Mouse (Mus musculus): ENCODE results near the gene Zer1.
"Not testable (repeated sequence)": the region's sequence is repeated elsewhere in the genome, so short reads cannot be mapped to it uniquely, and the experiment has no call there.

Zer1 gene

GRCm38 (mm10) chr2:30124472-30125274 lies at the start of gene Zer1:
Zer1 (minus strand) TSS chr2:30124585.
- peak; percentile 85 for DNase-seq (ENCODE audit: low read depth, low spot score)

- DNase-seq (ENCODE audit: low read depth, low spot score) = no peak
Measured at GRCm38 (mm10) chr2:30173541-30174240, 49.3 kb upstream of the Zer1 start.

GRCm38 (mm10) chr2:30171997-30172382 lies 47.6 kb upstream of the Zer1 start:
- no peak for DNase-seq (ENCODE audit: low read depth, low spot score)

- peak; percentile 69 for DNase-seq (ENCODE audit: low read depth, low spot score)
Measured at GRCm38 (mm10) chr2:30171371-30171996, 47.1 kb upstream of the Zer1 start, which contains the start of gene Endog. Endog (plus strand) TSS chr2:30171493.

- DNase-seq (ENCODE audit: low read depth, low spot score) = no peak
Measured at GRCm38 (mm10) chr2:30166677-30167076, 42.3 kb upstream of the Zer1 start.

GRCm38 (mm10) chr2:30164340-30164932 lies 40.1 kb upstream of the Zer1 start:
- DNase-seq (ENCODE audit: low read depth, low spot score) = no peak

GRCm38 (mm10) chr2:30161809-30162208 lies 37.4 kb upstream of the Zer1 start:
- DNase-seq (ENCODE audit: low read depth, low spot score) = peak; percentile 39

GRCm38 (mm10) chr2:30159871-30160270 lies 35.5 kb upstream of the Zer1 start:
- DNase-seq (ENCODE audit: low read depth, low spot score) = not testable (repeated sequence)

GRCm38 (mm10) chr2:30152616-30153015 lies 28.2 kb upstream of the Zer1 start:
- no peak for DNase-seq (ENCODE audit: low read depth, low spot score)

- no peak for DNase-seq (ENCODE audit: low read depth, low spot score)
Measured at GRCm38 (mm10) chr2:30151840-30152239, 27.5 kb upstream of the Zer1 start.

GRCm38 (mm10) chr2:30147466-30147865 lies 23.1 kb upstream of the Zer1 start:
- no peak for DNase-seq (ENCODE audit: low read depth, low spot score)

GRCm38 (mm10) chr2:30144436-30144835 lies 20.1 kb upstream of the Zer1 start:
- no peak for DNase-seq (ENCODE audit: low read depth, low spot score)

GRCm38 (mm10) chr2:30140021-30140420 lies 15.6 kb upstream of the Zer1 start:
- not testable (repeated sequence) for DNase-seq (ENCODE audit: low read depth, low spot score)

GRCm38 (mm10) chr2:30136458-30136857 lies 12.1 kb upstream of the Zer1 start:
- no peak for DNase-seq (ENCODE audit: low read depth, low spot score)

- no peak for DNase-seq (ENCODE audit: low read depth, low spot score)
Measured at GRCm38 (mm10) chr2:30134928-30135620, 10.7 kb upstream of the Zer1 start.

- no peak for DNase-seq (ENCODE audit: low read depth, low spot score)
Measured at GRCm38 (mm10) chr2:30134378-30134711, 10.0 kb upstream of the Zer1 start.

- DNase-seq (ENCODE audit: low read depth, low spot score) = peak; percentile 88
Measured at GRCm38 (mm10) chr2:30133613-30134377, 9.4 kb upstream of the Zer1 start, which contains the start of gene Tbc1d13. Tbc1d13 (plus strand) TSS chr2:30133746.

GRCm38 (mm10) chr2:30132801-30133612 lies 8.6 kb upstream of the Zer1 start:
- DNase-seq (ENCODE audit: low read depth, low spot score) = no peak

GRCm38 (mm10) chr2:30131240-30131639 lies 6.9 kb upstream of the Zer1 start:
- DNase-seq (ENCODE audit: low read depth, low spot score) = not testable (repeated sequence)

- no peak for DNase-seq (ENCODE audit: low read depth, low spot score)
Measured at GRCm38 (mm10) chr2:30130156-30130555, 5.8 kb upstream of the Zer1 start.
